Mouse (Mus musculus) monocyte, adult 59 days (primary cell): ENCODE results near the gene Acp4. TPM values are rescaled to one million over a fixed set of nuclear protein-coding genes. Genes with fewer than 3 reads are reported as not detected.

Experiments
- total RNA-seq, 2 experiments: library from RNA; stranded (reverse); gene quantifications; one replicate each; pipeline ENCODE4 v1.2.4; 2023

The Acp4 gene
- not detected for total RNA-seq

GRCm38 (mm10) chr7:44257278-44257677 is at the start of gene Acp4:
Gene Acp4 (minus strand): TSS chr7:44257378.

GRCm38 (mm10) chr7:44306516-44307240 is 49.5 kb upstream of the Acp4 start, which contains the start of gene Clec11a:
Gene Clec11a (minus strand): TSS chr7:44306902.

GRCm38 (mm10) chr7:44261147-44261546 is 4.0 kb upstream of the Acp4 start, which contains the start of gene Gm15517:
Gene Gm15517 (plus strand): TSS chr7:44261447.

GRCm38 (mm10) chr7:44246055-44246983 is 10.9 kb downstream of the Acp4 start, which contains the start of the genes 1700028J19Rik and 2410002F23Rik:
Gene 1700028J19Rik (minus strand): TSS chr7:44246695.
Gene 2410002F23Rik (plus strand): TSS chr7:44246722.

GRCm38 (mm10) chr7:44235909-44236308 is 21.3 kb downstream of the Acp4 start, which contains the start of gene Gm36864:
Gene Gm36864 (plus strand): TSS chr7:44236177.

GRCm38 (mm10) chr7:44225076-44225475 is 32.1 kb downstream of the Acp4 start, which contains the start of gene Klk1:
Gene Klk1 (plus strand): TSS chr7:44225360.

GRCm38 (mm10) chr7:44215645-44216044 is 41.5 kb downstream of the Acp4 start, which contains the start of gene Klk1b5:
Gene Klk1b5 (plus strand): TSS chr7:44215945.

GRCm38 (mm10) chr7:44207135-44207534 is 50.0 kb downstream of the Acp4 start, which contains the start of gene Klk1b4:
Gene Klk1b4 (plus strand): TSS chr7:44207435.

Other genes starting within 250 kb of the Acp4 start
- gene Klk1b26, start 245.2 kb downstream of the Acp4 start, total RNA-seq, result not detected
- gene Klk1b27, start 205.1 kb downstream of the Acp4 start, total RNA-seq, result not detected
- not detected for gene Klk1b21, start 155.1 kb downstream of the Acp4 start, total RNA-seq
- gene Klk1b22, start 144.7 kb downstream of the Acp4 start, total RNA-seq, result not detected
- gene Klk1b16, start 120.6 kb downstream of the Acp4 start, total RNA-seq, result not detected
- not detected for gene Klk1b24, start 69.1 kb downstream of the Acp4 start, total RNA-seq
- gene Klk1b3, start 59.2 kb downstream of the Acp4 start, total RNA-seq, result not detected
- gene Klk1b4, start 49.9 kb downstream of the Acp4 start, total RNA-seq, result not detected
- not detected for gene Klk1b5, start 41.4 kb downstream of the Acp4 start, total RNA-seq
- under 1 TPM in 1 of 2 experiments, not detected in 1; 0.52 TPM for gene Klk1, start 32.0 kb downstream of the Acp4 start, total RNA-seq
- gene Gm36864, start 21.2 kb downstream of the Acp4 start, total RNA-seq, result not detected
- gene 1700028J19Rik, start 10.7 kb downstream of the Acp4 start, total RNA-seq, result 1 to 10 TPM; 1.6 to 1.9 TPM
- 10 to 100 TPM; 56.9 to 61.6 TPM for gene 2410002F23Rik, start 10.7 kb downstream of the Acp4 start, total RNA-seq
- gene Gm15517, start 4.1 kb upstream of the Acp4 start, total RNA-seq, result 1 to 10 TPM in 1 of 2 experiments, not detected in 1; 4.4 TPM
- gene Clec11a, start 49.5 kb upstream of the Acp4 start, total RNA-seq, result under 1 TPM; 0.31 to 0.33 TPM
- gene Shank1, start 52.9 kb upstream of the Acp4 start, total RNA-seq, result 1 to 10 TPM; 1.1 to 1.2 TPM
- gene Syt3, start 126.7 kb upstream of the Acp4 start, total RNA-seq, result 1 to 10 TPM in 1 of 2 experiments, under 1 TPM in 1; 0.89 to 1.4 TPM
- 1 to 10 TPM; 1.0 to 1.2 TPM for gene 1700008O03Rik, start 128.4 kb upstream of the Acp4 start, total RNA-seq
- gene Lrrc4b, start 171.6 kb upstream of the Acp4 start, total RNA-seq, result not detected
- gene Aspdh, start 208.0 kb upstream of the Acp4 start, total RNA-seq, result not detected
- 10 to 100 TPM; 44.5 to 50.4 TPM for gene Josd2, start 210.6 kb upstream of the Acp4 start, total RNA-seq
- gene Emc10, start 239.2 kb upstream of the Acp4 start, total RNA-seq, result 10 to 100 TPM; 58.9 to 60.9 TPM
- gene Fam71e1, start 239.2 kb upstream of the Acp4 start, total RNA-seq, result 1 to 10 TPM; 2.8 to 3.8 TPM